Mouse (Mus musculus) lung, embryonic 14.5 days (tissue): ENCODE measurements around the gene Ssh2. TPM values are rescaled to one million over a fixed set of nuclear protein-coding genes. Genes with fewer than 3 reads are reported as not detected.

Source experiments
- ATAC-seq: fragments of 200-750 bp; cut with Nextera tagmentation; 2 replicates; pipeline ENCODE4 v1.8.0; 2017; ENCODE audit warnings: mild to moderate bottlenecking, moderate TSS enrichment, moderate library complexity; ENCODE audit not compliant: insufficient read depth
- DNase-seq: peaks from one replicate; pipeline ENCODE4 v3.0.0-alpha.2; 2015
- H3K27ac ChIP-seq: fragments of 300-500 bp; sonication (generic); 2 replicates; pipeline ENCODE4 v1.5.1; 2014; ENCODE audit warnings: low read depth, mild to moderate bottlenecking, moderate library complexity
- H3K27me3 ChIP-seq: fragments of 300-500 bp; sonication (generic); 2 replicates; pipeline ENCODE4 v1.6.1; 2014; ENCODE audit warnings: low read length, control low read depth; ENCODE audit not compliant: insufficient read depth
- H3K36me3 ChIP-seq: fragments of 300-500 bp; sonication (generic); 2 replicates; pipeline ENCODE4 v1.6.1; 2014; ENCODE audit warnings: control low read depth; ENCODE audit not compliant: insufficient read depth
- H3K4me1 ChIP-seq: fragments of 300-500 bp; sonication (generic); 2 replicates; pipeline ENCODE4 v1.6.1; 2014; ENCODE audit warnings: antibody characterized with exemption, control low read depth; ENCODE audit not compliant: insufficient read depth
- H3K4me2 ChIP-seq: fragments of 300-500 bp; sonication (generic); 2 replicates; pipeline ENCODE4 v1.6.1; 2014; ENCODE audit warnings: mild to moderate bottlenecking
- H3K4me3 ChIP-seq: fragments of 300-500 bp; sonication (generic); 2 replicates; pipeline ENCODE4 v1.5.1; 2014; ENCODE audit warnings: low read depth, low read length
- H3K9ac ChIP-seq: fragments of 300-500 bp; sonication (generic); 2 replicates; pipeline ENCODE4 v1.6.1; 2014
- H3K9me3 ChIP-seq: fragments of 300-500 bp; sonication (generic); 2 replicates; pipeline ENCODE4 v1.6.1; 2016; ENCODE audit warnings: low read depth, low read length, control low read depth
- CTCF ChIP-seq: IDR thresholded peaks from 2 replicates; pipeline ENCODE4 v1.5.1; 2016; ENCODE audit warnings: antibody characterized with exemption, low read depth
- WGBS: fragments of 180-500 bp; shearing (Covaris S2); extraction: QIAGEN DNeasy Blood & Tissue Kit; methylation state at CpG from one replicate; pipeline ENCODE4 v1.1.7; 2014; 5-methylcytosine and 5-hydroxymethylcytosine counted together
- polyA plus RNA-seq: library from polyadenylated mRNA; unstranded; fragments of >200 nt; fragmentation: Nextera tagmentation; extraction: Ambion mirVana; gene quantifications from 2 replicates; pipeline ENCODE4 v1.2.1, GENCODE M21; 2014

The Ssh2 gene
- polyA plus RNA-seq, 1 experiment from 2014 or later = 13.8 TPM

- ATAC-seq (peak; percentile 3; the same call in 1 of the 2 replicates), DNase-seq (no peak)
- 66% methylated on average over 4 of the region's 4 CpGs for WGBS
- Histone ChIP-seq H3K9me3 (no peaks in the 10 kb centered on the region), H3K27me3 (no peaks in the 10 kb centered on the region), H3K9ac (no peak overlapping the region), H3K4me3 (no peak overlapping the region), H3K4me1 (peaks cover 11% of the 10 kb centered on the region; the same call in 1 of the 2 replicates), H3K36me3 (peaks cover 74% of the 10 kb centered on the region), H3K4me2 (no peak overlapping the region), H3K27ac (no peak overlapping the region)
- TF ChIP-seq CTCF = no peak
Measured at GRCm38 (mm10) chr11:77507426-77507825, 291.3 kb downstream of the Ssh2 start.

GRCm38 (mm10) chr11:77508068-77509021 lies 292.3 kb downstream of the Ssh2 start:
- Histone ChIP-seq H3K4me1 (peaks cover 12% of the 10 kb centered on the region; the same call in 1 of the 2 replicates), H3K9me3 (no peaks in the 10 kb centered on the region), H3K27ac (peak overlapping the region; percentile 34; the same call in 1 of the 2 replicates), H3K36me3 (peaks cover 65% of the 10 kb centered on the region), H3K4me2 (peak overlapping the region; percentile 82), H3K4me3 (peak overlapping the region; percentile 35), H3K9ac (peak overlapping the region; percentile 40), H3K27me3 (no peaks in the 10 kb centered on the region)
- peak; percentile 68 for TF ChIP-seq CTCF
- ATAC-seq (peak; percentile 62), DNase-seq (peak; percentile 93)
- WGBS = 16% methylated on average over 49 of the region's 49 CpGs

Other genes with a start within 250 kb of the Ssh2 start
- gene Slc6a4, start 217.7 kb upstream of the Ssh2 start, polyA plus RNA-seq = 1.7 and 1.8 TPM in 2 replicates
- 58.2 and 65.8 TPM in 2 replicates for gene Nsrp1, start 137.9 kb upstream of the Ssh2 start, polyA plus RNA-seq
- 0.15 and 0.29 TPM in 2 replicates for gene Efcab5, start 27.3 kb upstream of the Ssh2 start, polyA plus RNA-seq
- 0.22 and 0.99 TPM in 2 replicates for gene Coro6, start 246.1 kb downstream of the Ssh2 start, polyA plus RNA-seq